Mouse (Mus musculus) c-Kit-positive CD71-positive TER-119-negative erythroid progenitor cells, embryonic 14.5 days (primary cell): ENCODE measurements around the gene Hist1h2bb.
"Not testable (repeated sequence)": the region's sequence is repeated elsewhere in the genome, so short reads cannot be mapped to it uniquely, and the experiment has no call there.

Experiments
- DNase-seq: peaks from one replicate; pipeline ENCODE4 v3.0.0-alpha.2; 2013; ENCODE audit warnings: low read depth

Gene Hist1h2bb

DNA sequence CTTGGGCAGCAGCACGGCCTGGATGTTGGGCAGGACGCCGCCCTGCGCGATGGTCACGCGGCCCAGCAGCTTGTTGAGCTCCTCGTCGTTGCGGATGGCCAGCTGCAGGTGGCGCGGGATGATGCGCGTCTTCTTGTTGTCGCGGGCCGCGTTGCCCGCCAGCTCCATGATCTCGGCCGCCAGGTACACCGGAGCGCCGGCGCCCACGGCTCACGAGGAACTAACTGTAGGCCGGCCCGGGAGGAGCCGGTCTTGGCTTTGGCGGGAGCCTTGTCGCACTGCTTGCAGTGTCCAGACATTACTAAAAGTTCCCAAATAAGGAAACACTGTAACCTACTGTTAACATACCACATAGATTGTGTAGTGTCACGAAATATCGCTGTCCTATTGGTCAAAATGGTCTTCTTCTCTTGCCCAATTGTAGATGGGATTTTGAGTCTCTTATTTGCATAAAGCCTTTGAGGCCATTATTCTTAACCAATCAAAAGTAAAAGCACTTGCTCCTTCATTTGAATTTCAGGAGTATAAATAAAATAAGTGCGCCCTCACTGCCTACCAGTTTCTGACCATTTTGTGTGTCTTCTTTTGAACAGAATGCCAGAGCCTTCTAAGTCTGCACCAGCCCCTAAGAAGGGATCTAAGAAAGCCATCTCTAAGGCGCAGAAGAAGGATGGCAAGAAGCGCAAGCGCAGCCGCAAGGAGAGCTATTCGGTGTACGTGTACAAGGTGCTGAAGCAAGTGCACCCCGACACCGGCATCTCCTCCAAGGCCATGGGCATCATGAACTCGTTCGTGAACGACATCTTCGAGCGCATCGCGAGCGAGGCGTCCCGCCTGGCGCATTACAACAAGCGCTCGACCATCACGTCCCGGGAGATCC, at the start of gene Hist1h2bb:
Gene Hist1h2bb, plus strand, starts transcription at position 534 of the 880 bp plus-strand sequence.
- DNase-seq: peak; percentile 93

DNA sequence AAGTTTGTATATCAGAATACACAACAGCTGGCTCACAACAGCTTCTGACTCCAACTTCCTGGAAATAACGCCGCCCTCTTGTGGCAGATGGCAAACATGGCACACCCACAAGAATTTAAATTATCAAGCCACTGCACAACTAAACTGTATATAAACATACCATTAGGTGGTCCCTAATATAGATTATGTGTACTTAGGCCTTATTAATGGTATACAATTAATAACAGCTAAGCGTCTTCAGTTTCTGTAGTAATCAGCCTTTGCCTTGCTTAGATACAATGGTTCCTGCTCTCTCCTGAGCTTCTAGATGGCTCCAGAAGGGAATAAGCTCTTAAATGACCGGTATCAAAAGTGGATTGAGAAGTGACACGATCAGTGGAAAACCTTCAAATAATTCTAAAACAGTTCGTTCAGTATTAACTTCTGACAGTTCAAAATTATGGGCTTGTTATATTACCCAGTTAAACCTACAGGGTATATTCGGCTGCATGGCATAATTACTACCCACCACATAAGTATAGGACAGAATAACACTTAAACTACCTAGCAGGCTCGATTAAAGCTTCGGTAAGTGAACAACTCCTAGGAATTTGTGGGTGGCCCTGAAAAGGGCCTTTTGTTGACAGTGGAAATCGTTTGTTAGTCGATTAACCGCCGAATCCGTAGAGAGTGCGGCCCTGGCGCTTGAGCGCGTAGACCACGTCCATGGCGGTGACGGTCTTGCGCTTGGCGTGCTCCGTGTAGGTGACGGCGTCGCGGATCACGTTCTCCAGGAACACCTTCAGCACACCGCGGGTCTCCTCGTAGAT, 48.8 kb upstream of the Hist1h2bb start:
- DNase-seq: peak; percentile 91

DNA sequence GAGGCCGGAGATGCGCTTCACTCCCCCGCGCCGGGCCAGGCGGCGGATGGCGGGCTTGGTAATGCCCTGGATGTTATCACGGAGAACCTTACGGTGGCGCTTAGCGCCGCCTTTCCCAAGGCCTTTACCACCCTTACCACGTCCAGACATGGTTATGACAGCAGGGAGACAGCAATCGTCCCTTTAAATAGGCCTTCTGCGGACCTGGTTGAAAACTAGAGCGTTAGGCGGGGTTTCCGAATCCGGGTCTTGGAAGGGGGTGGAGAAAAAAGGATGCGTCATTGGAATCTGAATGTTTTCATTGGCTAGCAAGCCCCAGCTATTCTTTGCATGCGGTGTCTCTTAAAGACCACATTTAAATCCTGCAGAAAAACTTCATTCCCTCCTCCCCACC, 48.2 kb upstream of the Hist1h2bb start, which contains the start of gene Hist1h4c:
Gene Hist1h4c, minus strand, starts transcription at position 155 of the 394 bp plus-strand sequence.
- DNase-seq: peak; percentile 97

DNA sequence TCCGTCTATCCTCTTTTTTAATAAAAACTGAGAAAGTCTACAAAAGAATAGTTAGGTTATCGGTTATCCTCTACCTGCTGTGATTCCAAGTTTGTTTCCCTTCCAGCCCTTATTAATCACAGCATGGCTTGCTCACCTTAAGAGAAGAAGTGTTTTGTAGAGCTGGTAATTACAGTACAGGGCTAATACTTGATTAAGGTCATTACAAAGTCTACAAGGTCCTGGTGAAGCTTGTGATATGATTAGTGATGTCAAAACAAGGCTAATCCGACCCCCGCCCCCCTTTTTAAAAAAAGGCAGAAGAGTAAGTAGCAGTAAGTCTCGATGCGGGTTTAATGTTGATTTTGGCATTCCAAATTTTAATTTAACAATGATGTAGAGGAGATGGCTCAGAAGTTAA, 47.5 kb upstream of the Hist1h2bb start:
- no peak for DNase-seq

DNA sequence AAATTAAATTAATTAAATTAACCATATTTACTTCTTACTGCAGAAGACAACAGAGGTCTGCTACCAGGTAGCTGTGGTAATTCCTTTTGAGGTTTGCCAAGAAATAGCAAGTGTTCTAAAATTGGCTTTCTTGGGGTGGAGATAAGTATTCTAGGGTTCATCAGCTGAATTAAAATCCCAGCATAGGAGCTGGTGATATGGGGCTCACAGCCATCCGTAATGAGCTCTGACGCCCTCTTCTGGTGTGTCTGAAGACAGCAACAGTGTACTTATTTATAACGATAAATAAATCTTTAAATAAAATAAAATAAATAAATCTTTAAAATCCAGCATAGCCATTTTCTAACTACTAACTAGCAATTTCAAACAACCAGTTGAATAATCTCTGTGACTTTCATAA, 46.8 kb upstream of the Hist1h2bb start:
- no peak for DNase-seq

DNA sequence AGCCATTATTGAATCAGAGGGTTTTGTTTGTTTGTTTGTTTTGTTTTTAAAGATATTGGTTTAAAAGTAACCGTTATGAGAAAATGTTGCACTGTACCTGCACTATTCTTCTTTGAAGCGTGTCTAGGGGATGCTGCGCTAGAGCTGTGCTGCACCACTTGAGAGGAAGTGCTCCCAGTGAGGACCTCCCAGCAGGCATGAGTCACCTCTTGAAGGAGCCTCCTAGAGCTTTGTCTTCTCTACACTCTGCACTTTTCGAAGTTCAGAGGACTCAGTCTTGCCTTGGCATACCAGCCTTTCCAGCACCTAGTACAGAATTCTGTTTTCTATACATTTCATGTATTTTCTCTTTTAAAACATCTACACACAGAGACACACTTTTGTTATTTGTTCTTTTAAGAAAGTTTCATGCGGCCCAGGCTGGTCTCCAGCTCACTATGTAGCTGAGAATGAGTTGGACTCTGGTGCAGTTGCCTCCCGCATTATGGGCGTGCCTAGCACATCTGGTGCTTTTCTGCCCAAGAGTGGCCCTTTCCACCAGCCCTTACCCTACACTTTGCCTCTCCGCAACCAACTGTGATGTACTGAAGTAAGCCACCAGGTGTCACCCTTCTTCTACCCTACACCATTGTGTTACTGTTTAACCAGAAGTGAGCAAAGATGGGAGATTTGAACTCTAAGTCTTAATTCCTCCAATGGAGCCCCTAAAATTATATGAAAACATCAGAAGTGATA, 45.6 kb upstream of the Hist1h2bb start:
- DNase-seq: no peak

DNA sequence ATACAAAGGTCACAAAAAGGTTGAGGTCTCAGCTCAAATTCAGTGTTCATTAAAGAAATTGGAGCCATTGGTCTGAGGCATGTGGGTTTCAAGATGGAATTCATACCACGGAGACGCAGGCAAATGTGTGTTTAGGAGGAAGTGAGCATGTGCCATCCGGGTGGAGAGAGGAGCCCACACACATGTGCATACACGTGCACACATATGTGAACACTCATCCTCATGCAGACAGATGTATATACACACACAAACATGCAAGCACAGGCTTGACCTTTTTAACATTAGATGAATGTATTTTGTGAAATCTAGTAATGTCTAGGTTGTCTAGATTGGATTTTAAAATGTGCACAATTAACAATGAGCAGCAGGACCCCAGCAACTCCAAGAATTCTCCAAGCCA, 44.3 kb upstream of the Hist1h2bb start:
- DNase-seq: no peak

DNA sequence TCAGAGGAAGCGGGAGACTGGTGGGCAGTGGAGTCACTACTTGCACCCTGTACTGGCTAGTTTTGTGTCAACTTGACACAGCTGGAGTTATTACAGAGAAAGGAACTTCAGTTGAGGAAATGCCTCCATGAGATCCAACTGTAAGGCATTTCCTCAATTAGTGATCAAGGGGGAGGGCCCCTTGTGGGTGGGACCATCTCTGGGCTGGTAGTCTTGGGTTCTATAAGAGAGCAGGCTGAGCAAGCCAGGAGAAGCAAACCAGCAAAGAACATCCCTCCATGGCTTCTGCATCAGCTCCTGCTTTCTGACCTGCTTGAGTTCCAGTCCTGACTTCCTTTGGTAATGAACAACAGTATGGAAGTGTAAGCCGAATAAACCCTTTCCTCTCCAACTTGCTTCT, 43.7 kb upstream of the Hist1h2bb start:
- not testable (repeated sequence) for DNase-seq

DNA sequence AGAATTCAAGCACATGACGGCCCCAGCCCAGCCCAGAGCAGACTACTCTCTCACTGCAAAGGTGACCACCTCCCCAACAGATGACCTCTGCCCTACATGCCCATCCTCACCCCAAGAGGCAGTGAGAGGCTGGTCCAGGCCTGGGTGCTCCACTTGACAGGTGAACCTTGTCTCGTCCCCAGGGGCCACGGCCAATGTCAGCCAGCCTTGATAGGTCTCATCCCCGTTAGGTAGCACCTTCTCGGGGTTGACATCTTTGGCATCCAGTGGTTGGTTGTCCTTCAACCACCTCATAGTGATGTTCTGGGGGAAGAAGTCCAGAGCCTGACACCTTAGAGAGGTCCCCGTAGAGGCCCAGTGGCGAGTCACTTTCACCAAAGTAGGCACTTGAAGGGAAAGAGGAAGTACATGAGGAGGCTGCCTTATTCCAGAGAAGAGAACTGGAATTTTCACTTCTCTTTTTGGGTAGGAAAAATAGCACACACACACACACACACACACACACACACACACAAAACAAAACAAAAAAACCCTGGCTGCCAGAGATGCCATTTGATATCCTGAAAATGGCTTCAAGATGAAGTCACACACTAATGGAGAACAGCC, 40.7 kb upstream of the Hist1h2bb start:
- DNase-seq: no peak

DNA sequence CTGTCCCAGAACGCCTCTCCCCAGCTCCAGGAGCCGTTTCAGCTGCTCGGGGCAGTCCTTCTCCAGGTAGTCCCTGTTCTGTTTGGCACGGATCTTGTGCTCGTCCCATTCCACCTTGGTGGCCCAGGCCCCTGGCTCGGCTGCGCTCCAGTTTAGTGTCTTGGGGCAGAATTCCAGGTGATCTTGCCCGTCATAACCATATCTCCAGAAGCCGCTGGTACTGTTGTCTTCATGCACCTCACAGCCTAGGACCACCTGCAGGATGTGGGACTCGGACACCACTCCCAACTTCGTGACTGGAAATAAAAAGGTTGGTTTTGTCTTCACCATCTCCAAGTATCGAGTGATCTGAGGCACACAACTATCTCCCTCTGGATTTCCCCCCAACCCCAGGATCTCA, 39.8 kb upstream of the Hist1h2bb start:
- no peak for DNase-seq

DNA sequence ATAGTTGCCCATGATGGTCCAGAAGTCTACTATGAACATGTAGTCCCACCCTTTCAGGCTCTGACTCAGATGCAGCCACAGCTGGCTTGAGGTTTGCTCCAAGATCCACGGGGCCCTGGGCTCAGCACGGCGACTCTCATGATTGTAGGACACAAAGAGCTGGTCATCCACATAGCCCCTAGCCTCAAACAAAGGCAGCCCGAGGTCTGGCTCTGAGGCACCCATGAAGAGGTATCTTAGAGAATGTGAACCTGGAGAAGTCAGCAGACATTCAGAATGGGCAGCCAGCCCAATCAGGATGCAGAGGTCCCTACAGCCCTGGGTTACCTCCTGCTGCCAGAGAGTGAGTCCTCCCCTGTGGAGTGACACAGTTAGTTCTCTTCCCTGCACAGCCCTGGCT, 38.5 kb upstream of the Hist1h2bb start:
- no peak for DNase-seq

DNA sequence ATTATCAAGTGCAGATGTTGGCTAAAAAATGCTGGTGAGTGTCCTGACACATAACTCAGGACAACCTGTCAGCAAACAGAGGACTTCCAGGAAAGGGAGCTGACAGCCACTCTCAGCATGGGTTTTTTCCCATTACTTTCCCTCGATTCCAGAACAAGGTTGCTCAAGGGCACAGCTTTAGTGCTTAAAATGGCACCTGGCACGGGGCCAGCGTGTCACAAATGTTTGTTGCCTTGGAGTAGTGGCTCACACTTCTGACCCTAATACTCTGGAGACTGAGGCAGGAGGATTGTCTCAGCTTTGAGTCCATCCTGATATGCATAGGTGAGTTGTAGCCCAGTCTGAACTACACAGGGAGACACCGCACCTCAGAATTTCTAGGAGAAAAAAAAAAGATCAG, 37.9 kb upstream of the Hist1h2bb start:
- no peak for DNase-seq

DNA sequence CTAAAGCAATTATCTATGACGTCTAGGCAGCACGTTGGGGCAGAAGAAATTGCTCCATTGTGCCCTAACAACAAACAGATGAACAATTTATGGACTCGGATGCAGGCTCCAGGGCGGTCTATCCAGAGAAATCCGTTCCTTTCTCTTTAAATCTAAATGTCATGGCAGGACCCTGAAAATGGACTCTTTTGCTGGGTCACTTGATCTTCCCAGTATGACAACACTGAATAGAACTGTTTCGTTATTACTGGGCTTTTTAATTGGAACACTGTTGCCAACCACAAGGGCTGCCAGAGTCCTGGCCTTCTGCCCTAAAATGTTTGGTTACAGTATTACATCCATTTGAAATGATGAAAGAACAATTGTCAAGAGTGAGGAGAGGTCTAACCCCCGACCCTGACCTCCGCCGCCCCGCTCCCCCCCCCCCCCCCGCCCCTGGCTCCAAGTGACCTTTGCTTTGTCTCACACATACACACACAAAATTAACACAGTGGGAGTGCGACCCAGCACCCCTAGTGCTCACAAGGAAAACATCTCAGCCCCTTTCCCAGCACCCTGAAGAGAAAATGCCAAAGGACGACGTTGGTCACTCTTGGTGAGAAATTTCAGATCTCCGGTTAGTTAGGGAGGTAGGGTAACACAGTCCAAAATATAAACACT, 36.7 kb upstream of the Hist1h2bb start:
- no peak for DNase-seq

DNA sequence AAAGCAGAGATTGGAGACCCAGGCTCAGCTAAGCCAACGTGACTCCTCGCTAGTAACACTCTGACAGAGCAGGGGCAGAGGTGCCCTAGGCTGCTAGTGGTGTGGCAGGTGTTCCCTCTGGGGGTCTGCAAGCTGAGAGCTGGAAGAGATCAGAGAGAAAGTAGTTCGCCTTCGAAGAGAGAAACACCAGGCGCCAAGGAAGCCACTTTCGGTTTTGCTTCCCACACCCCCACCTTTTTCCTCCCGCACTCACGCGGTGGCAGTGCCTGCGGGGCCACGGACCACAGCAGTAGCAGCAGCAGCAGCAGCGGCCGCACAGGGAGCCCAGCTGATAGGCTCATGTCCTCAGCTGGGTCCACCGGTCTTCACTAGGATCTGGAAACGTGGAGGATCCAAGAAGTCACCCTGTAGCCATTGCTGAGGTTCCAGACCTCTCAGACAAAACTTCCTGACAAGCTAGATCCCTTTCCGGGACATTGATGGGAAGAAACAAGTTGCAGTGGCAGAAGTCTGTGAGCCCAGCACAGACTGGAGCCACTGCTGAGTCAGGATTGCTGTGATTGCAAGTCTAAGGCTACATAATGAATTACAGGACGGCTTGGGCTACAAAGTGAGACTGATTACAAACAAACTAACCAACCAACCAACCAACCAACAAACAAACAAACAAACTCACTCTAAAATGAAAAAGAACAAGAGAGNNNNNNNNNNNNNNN, 36.0 kb upstream of the Hist1h2bb start, which contains the start of gene Hfe:
Gene Hfe, minus strand, starts transcription at position 481 of the 716 bp plus-strand sequence.
- DNase-seq: no peak

DNA sequence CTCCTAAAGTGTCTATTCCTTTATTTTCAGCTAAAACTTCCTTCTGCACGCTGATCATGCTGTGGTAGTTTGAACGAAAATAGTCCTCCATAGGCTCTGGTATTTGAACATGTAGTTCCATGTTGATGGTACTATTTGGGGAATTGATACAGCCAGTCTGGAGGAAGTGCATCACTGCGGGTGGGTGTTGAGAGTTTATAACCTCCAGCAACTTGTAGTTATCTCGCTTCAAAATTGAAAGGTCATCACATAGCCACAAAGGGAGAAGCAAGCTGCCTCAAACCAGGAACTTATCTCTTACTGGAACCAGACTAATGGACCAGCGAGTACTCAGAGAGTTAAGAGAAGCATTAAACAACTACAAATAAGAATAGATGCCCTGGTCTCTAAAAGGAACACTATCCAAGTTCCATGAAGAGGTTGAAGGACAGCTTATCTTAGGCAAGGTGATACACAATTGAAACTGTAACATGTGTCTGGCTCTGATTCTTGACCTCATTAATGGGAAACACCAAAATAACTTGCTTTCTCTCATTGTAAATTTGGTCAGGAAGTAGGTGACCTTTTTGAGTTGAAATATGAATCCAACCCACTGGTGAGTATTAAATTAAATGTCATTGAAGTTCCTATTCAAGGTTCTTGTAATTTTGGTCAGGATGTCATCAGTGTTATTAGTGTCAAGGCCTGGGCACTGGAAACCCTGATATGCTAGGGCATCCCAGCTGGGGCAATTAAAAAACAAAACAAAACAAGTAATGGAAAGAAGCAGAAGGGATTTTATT, 30.1 kb upstream of the Hist1h2bb start:
- DNase-seq: no peak

DNA sequence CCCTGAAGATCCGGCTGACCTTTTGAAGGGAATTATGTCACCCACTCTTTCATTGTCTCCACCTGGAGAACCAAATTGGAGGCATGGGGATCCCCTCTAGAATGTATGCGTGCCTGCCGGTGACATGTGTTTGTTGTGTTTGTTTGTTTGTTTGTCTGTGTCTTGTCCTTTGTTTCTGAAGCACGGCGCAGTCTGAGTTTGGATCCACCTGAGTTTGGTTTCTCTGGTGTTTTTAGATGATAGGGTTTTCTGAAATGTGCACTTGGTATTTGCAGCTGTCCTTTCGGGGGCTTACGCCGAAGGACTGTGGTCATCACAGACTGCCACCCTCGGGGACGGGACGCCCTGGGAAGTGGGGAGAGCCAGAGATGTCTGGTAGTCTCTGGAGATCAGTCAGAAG, 29.4 kb upstream of the Hist1h2bb start:
- DNase-seq: no peak

DNA sequence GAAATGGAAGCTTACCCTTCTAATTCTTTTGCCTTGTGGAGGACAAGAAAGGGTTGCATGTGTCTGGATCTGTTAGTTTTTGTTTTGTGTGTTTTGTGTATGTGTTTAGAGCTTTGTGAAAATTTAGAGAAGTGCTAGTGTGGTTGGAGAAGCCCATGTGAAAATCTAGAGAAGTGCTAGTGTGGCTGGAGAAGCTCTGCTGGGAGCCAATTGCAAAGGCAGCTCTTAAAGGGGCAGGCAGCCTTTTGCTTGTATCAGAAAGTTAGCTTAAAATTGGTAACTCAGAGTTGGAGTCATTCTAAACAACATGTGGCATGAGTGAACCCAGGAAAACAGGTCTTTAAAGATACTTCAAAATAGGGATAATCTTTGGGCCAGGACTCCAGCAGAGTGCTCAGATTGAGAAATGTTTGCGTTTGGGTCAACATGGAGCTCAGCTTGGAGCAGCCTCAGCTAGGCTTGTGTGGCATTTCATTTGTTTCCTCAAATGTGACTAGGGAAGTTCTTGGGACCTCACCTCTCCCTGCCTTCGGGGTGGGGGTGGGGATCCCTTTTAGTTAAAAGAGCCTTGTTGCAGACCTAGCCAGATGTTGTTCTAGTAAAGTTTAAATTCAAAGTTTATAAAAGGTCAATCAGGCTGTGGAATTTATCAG, 28.8 kb upstream of the Hist1h2bb start:
- DNase-seq: not testable (repeated sequence)

DNA sequence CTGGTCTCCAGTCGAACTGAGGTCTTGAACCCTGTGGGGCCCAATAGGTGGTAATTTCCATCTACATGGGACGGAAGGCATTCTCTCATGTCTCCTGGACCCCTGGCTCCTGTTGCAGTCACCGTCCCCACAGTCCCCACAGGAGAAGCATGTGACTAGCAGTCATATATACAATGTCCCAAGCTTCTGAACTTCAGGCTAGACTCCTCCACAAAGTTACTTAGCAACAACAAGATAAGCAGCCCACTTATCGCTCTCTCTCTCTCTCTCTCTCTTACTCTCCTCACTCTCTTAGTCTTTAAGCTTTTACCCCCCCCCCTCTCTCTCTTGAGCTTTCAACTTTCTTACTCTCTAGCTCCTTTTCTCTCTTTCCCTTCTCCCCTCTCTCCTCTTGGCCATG, 22.3 kb upstream of the Hist1h2bb start:
- DNase-seq: no peak

DNA sequence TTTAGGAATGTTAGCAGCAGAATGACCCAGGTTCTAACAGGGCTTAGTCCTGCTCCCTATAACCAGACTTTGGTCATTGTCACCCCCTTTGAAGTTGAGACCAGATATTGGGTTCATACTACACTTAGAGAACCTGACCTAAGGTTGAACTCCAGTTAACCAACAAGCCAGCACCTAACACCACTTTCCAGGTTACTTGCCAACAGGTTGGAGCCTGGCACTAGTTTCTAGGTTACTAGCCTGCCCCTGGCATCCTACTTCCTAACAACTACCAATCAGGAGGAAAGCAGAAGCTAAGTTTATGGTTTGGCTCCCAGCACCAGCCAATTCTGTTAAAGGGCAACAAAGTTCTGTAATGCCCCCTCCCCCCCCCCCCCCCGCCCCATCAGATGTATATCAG, 21.3 kb upstream of the Hist1h2bb start:
- no peak for DNase-seq
